Mouse (Mus musculus) lung, embryonic 16.5 days (tissue): ENCODE data around the gene Naga. TPM values are rescaled to one million over a fixed set of nuclear protein-coding genes. Genes with fewer than 3 reads are reported as not detected.
A peak's percentile ranks its signal among the peaks of the same experiment; 100 is the strongest.

Source experiments
- ATAC-seq: fragments of 200-750 bp; cut with Nextera tagmentation; 2 replicates; pipeline ENCODE4 v1.8.0; 2017; ENCODE audit warnings: low read depth, mild to moderate bottlenecking, moderate library complexity
- H3K27ac ChIP-seq: fragments of 300-500 bp; sonication (generic); 2 replicates; pipeline ENCODE4 v1.5.1; 2014; ENCODE audit warnings: mild to moderate bottlenecking, control low read depth, low read length
- H3K27me3 ChIP-seq: fragments of 300-500 bp; sonication (generic); 2 replicates; pipeline ENCODE4 v1.6.1; 2014; ENCODE audit warnings: low read depth, low read length, mixed read lengths; ENCODE audit not compliant: control insufficient read depth, insufficient read depth
- H3K36me3 ChIP-seq: fragments of 300-500 bp; sonication (generic); 2 replicates; pipeline ENCODE4 v1.6.1; 2014; ENCODE audit warnings: low read length; ENCODE audit not compliant: control insufficient read depth, insufficient read depth
- H3K4me1 ChIP-seq: fragments of 300-500 bp; sonication (generic); replicated peaks from 2 replicates; pipeline ENCODE4 v1.6.1; 2014; ENCODE audit warnings: low read length, mixed read lengths; ENCODE audit not compliant: control insufficient read depth, insufficient read depth
- H3K4me2 ChIP-seq: fragments of 300-500 bp; sonication (generic); 2 replicates; pipeline ENCODE4 v1.6.1; 2014; ENCODE audit warnings: low read depth, low read length, control low read depth
- H3K4me3 ChIP-seq: fragments of 300-500 bp; sonication (generic); 2 replicates; pipeline ENCODE4 v1.5.1; 2014; ENCODE audit warnings: mild to moderate bottlenecking, low read length, control low read depth
- H3K9ac ChIP-seq: fragments of 300-500 bp; sonication (generic); 2 replicates; pipeline ENCODE4 v1.6.1; 2014; ENCODE audit warnings: low read length, control low read depth
- H3K9me3 ChIP-seq: fragments of 300-500 bp; sonication (generic); 2 replicates; pipeline ENCODE4 v1.6.1; 2016; ENCODE audit warnings: low read length; ENCODE audit not compliant: control insufficient read depth
- WGBS: fragments of 180-500 bp; shearing (Covaris S2); extraction: QIAGEN DNeasy Blood & Tissue Kit; methylation state at CpG from one replicate; pipeline ENCODE4 v1.1.7; 2014; 5-methylcytosine and 5-hydroxymethylcytosine counted together
- polyA plus RNA-seq: library from polyadenylated mRNA; unstranded; fragments of >200 nt; fragmentation: Nextera tagmentation; extraction: Ambion mirVana; gene quantifications from 2 replicates; pipeline ENCODE4 v1.2.1, GENCODE M21; 2015

The Naga gene
- 55.9 and 66.4 TPM in 2 replicates for polyA plus RNA-seq

- Histone ChIP-seq H3K36me3 (peaks cover 9% of the 10 kb centered on the region), H3K4me1 (peaks cover 25% of the 10 kb centered on the region), H3K9ac (peak within 1 kb of the TSS; percentile 81), H3K27ac (no peak within 1 kb of the TSS), H3K27me3 (peaks cover 3% of the 10 kb centered on the region; the same call in 1 of the 2 replicates), H3K4me2 (peak within 1 kb of the TSS; percentile 77), H3K9me3 (no peaks in the 10 kb centered on the region), H3K4me3 (peak within 1 kb of the TSS; percentile 73)
- peak; percentile 92 for ATAC-seq
- WGBS = under 1% methylated on average over 41 of the region's 41 CpGs
Observed at GRCm38 (mm10) chr15:82338593-82339112, at the start of gene Naga, which contains the start of the genes Pheta2 and Smdt1. Gene Naga (minus strand): TSS chr15:82338925. Gene Pheta2 (plus strand): TSS chr15:82338942. Gene Smdt1 (plus strand): TSS chr15:82338959.

GRCm38 (mm10) chr15:82385729-82386128 lies 47.0 kb upstream of the Naga start:
- 88% methylated on average over 2 of the region's 2 CpGs for WGBS
- Histone ChIP-seq H3K4me2 (no peak overlapping the region), H3K9ac (no peak overlapping the region), H3K36me3 (no peaks in the 10 kb centered on the region), H3K27ac (no peak overlapping the region), H3K4me3 (no peak overlapping the region), H3K27me3 (no peaks in the 10 kb centered on the region), H3K9me3 (no peaks in the 10 kb centered on the region), H3K4me1 (peaks cover 3% of the 10 kb centered on the region)
- ATAC-seq = no peak

GRCm38 (mm10) chr15:82382441-82382840 lies 43.7 kb upstream of the Naga start:
- H3K4me2 ChIP-seq = no peak overlapping the region
- no peaks in the 10 kb centered on the region for H3K36me3 ChIP-seq
- H3K4me1 ChIP-seq = peaks cover 21% of the 10 kb centered on the region
- no peak overlapping the region for H3K4me3 ChIP-seq
- 80% methylated on average over 2 of the region's 2 CpGs for WGBS
- ATAC-seq = no peak
- no peak overlapping the region for H3K9ac ChIP-seq
- H3K27ac ChIP-seq = no peak overlapping the region
- H3K27me3 ChIP-seq = no peaks in the 10 kb centered on the region
- H3K9me3 ChIP-seq = no peaks in the 10 kb centered on the region

GRCm38 (mm10) chr15:82380714-82381062 lies 42.0 kb upstream of the Naga start:
- H3K4me3 ChIP-seq = peak overlapping the region; percentile 35
- ATAC-seq = no peak
- 33% methylated on average over 7 of the region's 7 CpGs for WGBS
- H3K27ac ChIP-seq = no peak overlapping the region
- H3K36me3 ChIP-seq = no peaks in the 10 kb centered on the region
- no peaks in the 10 kb centered on the region for H3K27me3 ChIP-seq
- peak overlapping the region; percentile 43; the same call in 1 of the 2 replicates for H3K9ac ChIP-seq
- peak overlapping the region; percentile 78 for H3K4me2 ChIP-seq
- peaks cover 30% of the 10 kb centered on the region for H3K4me1 ChIP-seq
- no peaks in the 10 kb centered on the region for H3K9me3 ChIP-seq

GRCm38 (mm10) chr15:82379871-82380713 lies 41.4 kb upstream of the Naga start, which contains the start of gene Cyp2d22:
Gene Cyp2d22 (minus strand): TSS chr15:82380260.
- Histone ChIP-seq H3K9me3 (no peaks in the 10 kb centered on the region), H3K27ac (peak within 1 kb of the TSS; percentile 78), H3K27me3 (no peaks in the 10 kb centered on the region), H3K4me1 (peaks cover 30% of the 10 kb centered on the region), H3K9ac (peak within 1 kb of the TSS; percentile 75), H3K4me2 (peak within 1 kb of the TSS; percentile 78), H3K4me3 (peak within 1 kb of the TSS; percentile 61), H3K36me3 (no peaks in the 10 kb centered on the region)
- WGBS = 2% methylated on average over 16 of the region's 24 CpGs
- peak; percentile 62 for ATAC-seq

GRCm38 (mm10) chr15:82379511-82379870 lies 40.8 kb upstream of the Naga start:
- Histone ChIP-seq H3K27ac (peak overlapping the region; percentile 78), H3K36me3 (no peaks in the 10 kb centered on the region), H3K9me3 (no peaks in the 10 kb centered on the region), H3K27me3 (no peaks in the 10 kb centered on the region), H3K4me3 (peak overlapping the region; percentile 61), H3K4me1 (peaks cover 30% of the 10 kb centered on the region), H3K9ac (peak overlapping the region; percentile 75), H3K4me2 (peak overlapping the region; percentile 78)
- no peak; the same call in 1 of the 2 replicates for ATAC-seq
- 22% methylated on average over 7 of the region's 7 CpGs for WGBS

- H3K4me1 ChIP-seq = peaks cover 30% of the 10 kb centered on the region
- no peaks in the 10 kb centered on the region for H3K9me3 ChIP-seq
- 32% methylated on average over 15 of the region's 15 CpGs for WGBS
- ATAC-seq = no peak
- peak overlapping the region; percentile 35; the same call in 1 of the 2 replicates for H3K9ac ChIP-seq
- no peaks in the 10 kb centered on the region for H3K36me3 ChIP-seq
- no peak overlapping the region for H3K4me3 ChIP-seq
- H3K27ac ChIP-seq = peak overlapping the region; percentile 78
- H3K4me2 ChIP-seq = peak overlapping the region; percentile 78
- H3K27me3 ChIP-seq = no peaks in the 10 kb centered on the region
Observed at GRCm38 (mm10) chr15:82378261-82379180, 39.8 kb upstream of the Naga start.

- H3K4me3 ChIP-seq = no peak overlapping the region
- peak overlapping the region; percentile 78; the same call in 1 of the 2 replicates for H3K27ac ChIP-seq
- H3K9ac ChIP-seq = no peak overlapping the region
- H3K4me1 ChIP-seq = peaks cover 30% of the 10 kb centered on the region
- 51% methylated on average over 5 of the region's 5 CpGs for WGBS
- no peaks in the 10 kb centered on the region for H3K9me3 ChIP-seq
- H3K4me2 ChIP-seq = no peak overlapping the region
- H3K36me3 ChIP-seq = no peaks in the 10 kb centered on the region
- H3K27me3 ChIP-seq = no peaks in the 10 kb centered on the region
- ATAC-seq = no peak
Observed at GRCm38 (mm10) chr15:82377701-82378100, 39.0 kb upstream of the Naga start.
